Mouse (Mus musculus) small intestine, adult 10 weeks (tissue): ENCODE results near the gene Vapb. TPM values are rescaled to one million over a fixed set of nuclear protein-coding genes. Genes with fewer than 3 reads are reported as not detected.

Source experiments
- polyA plus RNA-seq: library from polyadenylated mRNA; stranded (reverse); fragments of 350-450 nt; fragmentation: Illumina TruSeq; extraction: RNeasy Lipid Tissue Mini Kit (QIAGEN cat#74804); gene quantifications from one replicate; pipeline ENCODE4 v1.2.3, GENCODE M21; 2014; ENCODE audit warnings: low replicate concordance

Gene Vapb
- polyA plus RNA-seq: 111 TPM

DNA sequence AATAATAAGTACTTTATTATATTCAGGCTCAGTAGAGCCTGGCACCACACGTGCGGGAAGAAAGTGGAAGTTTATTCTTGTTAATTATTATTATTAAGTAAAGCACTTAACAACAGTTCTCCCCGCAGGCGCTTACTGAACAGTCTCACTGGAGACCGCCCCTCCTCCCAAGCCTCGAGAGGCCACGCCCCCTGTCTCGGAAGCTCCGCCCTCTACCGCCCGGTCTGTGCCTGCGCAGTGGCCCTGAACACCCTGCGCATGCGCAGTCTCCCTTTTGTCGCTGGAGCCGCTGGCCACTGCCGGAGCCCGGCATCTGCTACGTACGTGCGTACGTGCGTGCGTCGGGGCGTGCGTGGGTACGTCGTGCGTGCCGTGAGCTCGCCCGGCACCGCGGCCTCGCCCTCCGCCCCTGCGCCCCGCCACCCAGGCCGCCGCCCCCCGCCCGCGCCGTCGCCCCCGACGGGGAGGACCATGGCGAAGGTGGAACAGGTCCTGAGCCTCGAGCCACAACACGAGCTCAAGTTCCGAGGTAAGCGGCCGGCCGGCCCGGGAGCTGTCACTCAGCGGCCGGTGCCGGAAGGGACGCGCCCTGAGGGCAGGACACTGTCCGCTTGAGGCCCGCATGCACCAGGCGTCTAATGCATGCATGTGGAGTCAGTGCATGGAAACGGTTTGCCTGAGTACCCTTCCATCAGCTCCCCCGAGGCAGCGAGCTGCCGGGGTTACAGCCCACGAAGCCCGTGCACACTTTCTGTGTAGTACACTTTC is at the start of gene Vapb:
TSS of gene Vapb (plus strand) at position 290 of the 768 bp plus-strand sequence.

DNA sequence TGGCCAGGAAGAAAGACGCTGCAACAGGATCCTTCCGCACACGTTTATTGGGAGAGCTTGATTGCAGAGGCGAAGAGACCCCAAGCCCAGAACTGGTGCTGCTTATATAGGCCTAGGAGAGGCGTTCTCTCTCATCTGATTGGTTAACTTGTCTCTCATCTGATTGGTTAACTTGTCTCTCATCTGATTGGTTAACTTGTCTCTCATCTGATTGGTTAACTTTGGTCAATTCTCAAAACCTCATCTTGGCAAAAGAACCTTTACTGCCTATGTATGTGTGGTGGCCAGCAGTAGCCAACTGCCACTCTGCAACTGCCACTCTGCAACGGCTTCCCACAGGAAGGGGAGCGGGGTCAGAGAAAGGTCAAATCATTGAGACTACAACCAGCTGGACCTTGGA is 18.2 kb upstream of the Vapb start, which contains the start of gene 1700010B08Rik:
TSS of gene 1700010B08Rik (plus strand) at position 301 of the 400 bp plus-strand sequence.

Other genes starting within 250 kb of the Vapb start
- not detected for gene 1700021F07Rik, start 214.9 kb upstream of the Vapb start, polyA plus RNA-seq
- not detected for gene Ankrd60, start 159.1 kb upstream of the Vapb start, polyA plus RNA-seq
- 29.1 TPM for gene Rab22a, start 77.8 kb upstream of the Vapb start, polyA plus RNA-seq
- not detected for gene 1700010B08Rik, start 18.1 kb upstream of the Vapb start, polyA plus RNA-seq